22 mouse cellular contexts compared by ENCODE assay signal in genomic region chr1:168198276-168198675, GRCm38 (mm10).
DNase-seq lines count a peak whose midpoint lies in the region; ATAC-seq lines count a peak whose summit lies in the region.
"Had no signal": no experiment of that assay in that cellular context is flagged by ENCODE, and none has a peak within 500 bp of the region (broad histone marks: within the 10 kb centered on the region; RNA-seq: fewer than 3 reads in every experiment).

No protein-coding gene starts in this region.

- no peak overlapping the region for H3K4me2 ChIP-seq in forebrain, embryonic 15.5 days (replicated peaks)
- no peak overlapping the region for H3K4me2 ChIP-seq in forebrain, embryonic 13.5 days
- H3K4me2 ChIP-seq in heart, embryonic 16.5 days (ENCODE audit: low read depth, low read length): no peak overlapping the region
- H3K4me2 ChIP-seq: forebrain, embryonic 12.5 days; heart, embryonic 12.5 days; hindbrain, embryonic 13.5 days had no signal

- H3K4me3 ChIP-seq in forebrain, embryonic 15.5 days: no peak overlapping the region
- H3K4me3 ChIP-seq in forebrain, embryonic 13.5 days: no peak overlapping the region
- H3K4me3 ChIP-seq in heart, embryonic 16.5 days (ENCODE audit: low read length): no peak overlapping the region
- H3K4me3 ChIP-seq: forebrain, embryonic 12.5 days; heart, adult 2 months; heart, embryonic 12.5 days; hindbrain, embryonic 13.5 days had no signal

- H3K36me3 ChIP-seq in forebrain, embryonic 15.5 days: peaks cover 50% of the 10 kb centered on the region
- peaks cover 74% of the 10 kb centered on the region for H3K36me3 ChIP-seq in forebrain, embryonic 13.5 days (ENCODE audit: poor library complexity, severe bottlenecking)
- peaks cover 42% of the 10 kb centered on the region for H3K36me3 ChIP-seq in heart, embryonic 16.5 days (ENCODE audit: control insufficient read depth, insufficient read depth)

- no peaks in the 10 kb centered on the region for H3K9me3 ChIP-seq in forebrain, embryonic 15.5 days
- H3K9me3 ChIP-seq in forebrain, embryonic 13.5 days (replicated peaks): no peaks in the 10 kb centered on the region
- no peaks in the 10 kb centered on the region for H3K9me3 ChIP-seq in heart, embryonic 16.5 days (replicated peaks; ENCODE audit: control insufficient read depth, low read length)
- H3K9me3 ChIP-seq: forebrain, embryonic 12.5 days; heart, embryonic 12.5 days; hindbrain, embryonic 13.5 days had no signal

- WGBS in forebrain, embryonic 15.5 days: 88% methylated on average over 5 of the region's 5 CpGs
- 86% methylated on average over 5 of the region's 5 CpGs for WGBS in forebrain, embryonic 13.5 days
- 73% methylated on average over 5 of the region's 5 CpGs for WGBS in heart, embryonic 16.5 days

- no peak overlapping the region for H3K9ac ChIP-seq in forebrain, embryonic 15.5 days (replicated peaks)
- H3K9ac ChIP-seq in forebrain, embryonic 13.5 days: no peak overlapping the region
- no peak overlapping the region for H3K9ac ChIP-seq in heart, embryonic 16.5 days (ENCODE audit: low read length)
- H3K9ac ChIP-seq: forebrain, embryonic 12.5 days; heart, embryonic 12.5 days; hindbrain, embryonic 13.5 days had no signal

- H3K4me1 ChIP-seq in forebrain, embryonic 15.5 days: peaks cover 19% of the 10 kb centered on the region
- H3K4me1 ChIP-seq in forebrain, embryonic 13.5 days: peaks cover 8% of the 10 kb centered on the region
- H3K4me1 ChIP-seq in heart, embryonic 16.5 days (ENCODE audit: control insufficient read depth, insufficient read depth, low read length): peaks cover 17% of the 10 kb centered on the region

- 0 out of 2 replicates have a peak overlapping the region, but pooled peaks have one; percentile 11 for H3K27ac ChIP-seq in forebrain, embryonic 15.5 days (replicated peaks)
- H3K27ac ChIP-seq in forebrain, embryonic 13.5 days: no peak overlapping the region
- H3K27ac ChIP-seq in heart, embryonic 16.5 days (ENCODE audit: low read length): 0 out of 2 replicates have a peak overlapping the region, but pooled peaks have one; percentile 28
- H3K27ac ChIP-seq: forebrain, embryonic 12.5 days; heart, adult 2 months; hindbrain, embryonic 13.5 days; hindbrain, postnatal 0 days had no signal

- no peaks in the 10 kb centered on the region for H3K27me3 ChIP-seq in forebrain, embryonic 15.5 days
- no peaks in the 10 kb centered on the region for H3K27me3 ChIP-seq in forebrain, embryonic 13.5 days
- H3K27me3 ChIP-seq in heart, embryonic 16.5 days (ENCODE audit: control insufficient read depth, insufficient read depth, low read length): no peaks in the 10 kb centered on the region
- H3K27me3 ChIP-seq: forebrain, embryonic 12.5 days; heart, embryonic 12.5 days; hindbrain, embryonic 13.5 days; Patski had no signal

- ATAC-seq in forebrain, embryonic 15.5 days (replicated peaks): no peak
- ATAC-seq in forebrain, embryonic 13.5 days: no peak
- no peak for ATAC-seq in heart, embryonic 16.5 days (replicated peaks; ENCODE audit: extremely low read depth, insufficient read depth, low FRiP score)
- ATAC-seq: activated CD4-positive, CD25-positive, alpha-beta regulatory T cell, adult 4 months; hindbrain, postnatal 0 days; Patski had no signal

- DNase-seq in adrenal gland, adult 2 months: peak; percentile 40
- no peak for DNase-seq in adrenal gland, postnatal 25 days
- no peak for DNase-seq in heart, adult 9 months (ENCODE audit: low spot score in 2 of 2)
- peak; percentile 69 for DNase-seq in Muller cell, postnatal 12 days (ENCODE audit: inconsistent ontology term)
- no peak for DNase-seq in layer of hippocampus, postnatal 36 days
- DNase-seq: cerebellum, adult 18-20 months; cerebellum, adult 9-11 months; cerebellum, postnatal 36 days; gastrocnemius, postnatal 14 days; heart, adult 2 months; heart, postnatal 14 days; kidney, adult 11 months; kidney, adult 9 months had no signal

Comparison
In these comparisons a context has a peak if more than half of its experiments do, and no peak if none do; other contexts are left out.
1. DNase-seq: peak in adrenal gland, adult 2 months (single experiment) and Muller cell, postnatal 12 days (single experiment); none in adrenal gland, postnatal 25 days (single experiment), heart, adult 9 months (0 of 2) and layer of hippocampus, postnatal 36 days (0 of 2).